Mouse (Mus musculus) myocyte (in vitro differentiated cells): ENCODE data around the gene Cep152. TPM values are rescaled to one million over a fixed set of nuclear protein-coding genes. Genes with fewer than 3 reads are reported as not detected.

Experiments used
- H3K27me3 ChIP-seq: one replicate; pipeline ENCODE4 v1.6.1; 2011; ENCODE audit not compliant: control insufficient read depth, insufficient read depth, insufficient read length
- H3K36me3 ChIP-seq: one replicate; pipeline ENCODE4 v1.6.1; 2011; ENCODE audit not compliant: control insufficient read depth, insufficient read depth
- H3K4me2 ChIP-seq: one replicate; pipeline ENCODE4 v1.6.1; 2011; ENCODE audit warnings: low read depth, control low read depth
- H3K4me3 ChIP-seq: one replicate; pipeline ENCODE4 v1.5.1; 2011; ENCODE audit warnings: mild to moderate bottlenecking, control low read depth, moderate library complexity
- H3K79me2 ChIP-seq: one replicate; pipeline ENCODE4 v1.6.1; 2011; ENCODE audit not compliant: control insufficient read depth, insufficient read depth
- H3ac ChIP-seq: one replicate; pipeline ENCODE4 v1.6.1; 2011; ENCODE audit not compliant: control insufficient read depth, insufficient read length
- CEBPB ChIP-seq: IDR thresholded peaks from 2 replicates; pipeline ENCODE4 v1.6.1; 2011; ENCODE audit warnings: mild to moderate bottlenecking, moderate library complexity; ENCODE audit not compliant: poor library complexity, insufficient read depth, severe bottlenecking
- E2F4 ChIP-seq: IDR thresholded peaks from one replicate; pipeline ENCODE4 v1.6.1; 2011; ENCODE audit warnings: mild to moderate bottlenecking, control low read depth, moderate library complexity; ENCODE audit not compliant: insufficient read depth
- MAX ChIP-seq: IDR thresholded peaks from one replicate; pipeline ENCODE4 v1.6.1; 2011; ENCODE audit warnings: low read depth, mild to moderate bottlenecking, control low read depth
- MYOD1 ChIP-seq, 3 experiments: IDR thresholded peaks; one replicate each; pipeline ENCODE4 v1.6.1; 2011; ENCODE audit warnings: control low read depth in 2 of 3, low read depth in 2 of 3, mild to moderate bottlenecking in 2 of 3, moderate library complexity in 1 of 3; ENCODE audit not compliant: insufficient read length in 2 of 3, control insufficient read depth in 1 of 3
- MYOG ChIP-seq, 3 experiments: IDR thresholded peaks; one replicate each; pipeline ENCODE4 v1.6.1; 2011; ENCODE audit warnings: control low read depth in 2 of 3, low read depth in 2 of 3, mild to moderate bottlenecking in 2 of 3; ENCODE audit not compliant: insufficient read length in 2 of 3, control insufficient read depth in 1 of 3, insufficient read depth in 1 of 3
- POLR2A ChIP-seq: IDR thresholded peaks from one replicate; pipeline ENCODE4 v1.6.1; 2011; ENCODE audit warnings: low read depth, mild to moderate bottlenecking, control low read depth, moderate library complexity; ENCODE audit not compliant: insufficient read length
- POLR2AphosphoS2 ChIP-seq: IDR thresholded peaks from one replicate; pipeline ENCODE4 v1.6.1; 2011; ENCODE audit warnings: low read depth, control low read depth; ENCODE audit not compliant: insufficient read length
- REST ChIP-seq: IDR thresholded peaks from one replicate; pipeline ENCODE4 v1.6.1; 2011; ENCODE audit warnings: mild to moderate bottlenecking, control low read depth, moderate library complexity; ENCODE audit not compliant: insufficient read depth, insufficient read length
- SRF ChIP-seq: IDR thresholded peaks from one replicate; pipeline ENCODE4 v1.6.1; 2011; ENCODE audit warnings: low read depth; ENCODE audit not compliant: control insufficient read depth, insufficient read length
- TCF12 ChIP-seq: IDR thresholded peaks from one replicate; pipeline ENCODE4 v1.6.1; 2011; ENCODE audit warnings: mild to moderate bottlenecking, control low read depth; ENCODE audit not compliant: poor library complexity, insufficient read depth, severe bottlenecking
- TCF3 ChIP-seq: IDR thresholded peaks from one replicate; pipeline ENCODE4 v1.6.1; 2011; ENCODE audit warnings: low read depth, control low read depth; ENCODE audit not compliant: insufficient read length
- USF1 ChIP-seq: IDR thresholded peaks from one replicate; pipeline ENCODE4 v1.6.1; 2011; ENCODE audit warnings: low read depth, mild to moderate bottlenecking, control low read depth, moderate library complexity
- polyA plus RNA-seq: library from polyadenylated mRNA; unstranded; fragments of >200 nt; fragmentation: generic; extraction: Trizol; gene quantifications from one replicate; pipeline ENCODE4 v1.2.1, GENCODE M21; 2012; ENCODE audit warnings: missing spikeins

The Cep152 gene
- polyA plus RNA-seq, 1 experiment: 0.80 TPM

- no peaks in the 10 kb centered on the region for H3K27me3 ChIP-seq
- no peak overlapping the region for H3K4me2 ChIP-seq
- TF ChIP-seq CEBPB (no peak), USF1 (no peak), MYOG (IDR thresholded peaks at IDR 0.05; ENCODE audit: control insufficient read depth in 1 of 3, insufficient read depth in 1 of 3, insufficient read length in 2 of 3, low read depth in 2 of 3) (no peak), TCF3 (no peak), TCF12 (no peak), MYOD1 (IDR thresholded peaks at IDR 0.05; ENCODE audit: control insufficient read depth in 1 of 3, insufficient read length in 2 of 3, low read depth in 2 of 3) (no peak), MAX (no peak), E2F4 (no peak), SRF (no peak), POLR2AphosphoS2 (no peak), REST (no peak), POLR2A (no peak)
- no peak overlapping the region for H3ac ChIP-seq
- no peak overlapping the region for H3K4me3 ChIP-seq
- no peaks in the 10 kb centered on the region for H3K79me2 ChIP-seq
- peaks cover 10% of the 10 kb centered on the region for H3K36me3 ChIP-seq
Measured at GRCm38 (mm10) chr2:125598958-125599357, 26.0 kb downstream of the Cep152 start.

- TF ChIP-seq MAX: no peak
- TF ChIP-seq MYOG (IDR thresholded peaks at IDR 0.05; ENCODE audit: control insufficient read depth in 1 of 3, insufficient read depth in 1 of 3, insufficient read length in 2 of 3, low read depth in 2 of 3): no peak
Measured at GRCm38 (mm10) chr2:125598251-125598650, 26.7 kb downstream of the Cep152 start.

GRCm38 (mm10) chr2:125594786-125595185 lies 30.1 kb downstream of the Cep152 start:
- H3K36me3 ChIP-seq: peaks cover 10% of the 10 kb centered on the region
- TF ChIP-seq POLR2A (no peak), TCF12 (no peak), POLR2AphosphoS2 (no peak), MAX (no peak), REST (no peak), SRF (no peak), E2F4 (no peak), MYOG (IDR thresholded peaks at IDR 0.05; ENCODE audit: control insufficient read depth in 1 of 3, insufficient read depth in 1 of 3, insufficient read length in 2 of 3, low read depth in 2 of 3) (no peak), USF1 (no peak), TCF3 (no peak), MYOD1 (IDR thresholded peaks at IDR 0.05; ENCODE audit: control insufficient read depth in 1 of 3, insufficient read length in 2 of 3, low read depth in 2 of 3) (no peak)

More at GRCm38 (mm10) chr2:125598251-125598650, 26.7 kb downstream of the Cep152 start:
- Histone ChIP-seq H3ac (no peak overlapping the region), H3K36me3 (peaks cover 10% of the 10 kb centered on the region), H3K4me3 (no peak overlapping the region), H3K79me2 (no peaks in the 10 kb centered on the region), H3K4me2 (no peak overlapping the region), H3K27me3 (no peaks in the 10 kb centered on the region)

GRCm38 (mm10) chr2:125594072-125594471 lies 30.8 kb downstream of the Cep152 start:
- H3K79me2 ChIP-seq: no peaks in the 10 kb centered on the region
- no peaks in the 10 kb centered on the region for H3K27me3 ChIP-seq
- no peak overlapping the region for H3K4me2 ChIP-seq
- TF ChIP-seq TCF3 (no peak), MYOD1 (IDR thresholded peaks at IDR 0.05; ENCODE audit: control insufficient read depth in 1 of 3, insufficient read length in 2 of 3, low read depth in 2 of 3) (no peak)
- peaks cover 10% of the 10 kb centered on the region for H3K36me3 ChIP-seq
- H3ac ChIP-seq: no peak overlapping the region
- H3K4me3 ChIP-seq: no peak overlapping the region

More at GRCm38 (mm10) chr2:125594786-125595185, 30.1 kb downstream of the Cep152 start:
- no peak overlapping the region for H3K4me2 ChIP-seq
- H3K79me2 ChIP-seq: no peaks in the 10 kb centered on the region
- no peak overlapping the region for H3K4me3 ChIP-seq
- no peak overlapping the region for H3ac ChIP-seq
- no peaks in the 10 kb centered on the region for H3K27me3 ChIP-seq

- Histone ChIP-seq H3K36me3 (peaks cover 10% of the 10 kb centered on the region), H3K4me2 (no peak overlapping the region), H3K4me3 (no peak overlapping the region), H3ac (no peak overlapping the region), H3K79me2 (no peaks in the 10 kb centered on the region), H3K27me3 (no peaks in the 10 kb centered on the region)
- TF ChIP-seq REST: no peak
- TF ChIP-seq USF1: no peak
- no peak for TF ChIP-seq MAX
- TF ChIP-seq TCF3: no peak
- TF ChIP-seq MYOG (IDR thresholded peaks at IDR 0.05; ENCODE audit: control insufficient read depth in 1 of 3, insufficient read depth in 1 of 3, insufficient read length in 2 of 3, low read depth in 2 of 3): no peak
- TF ChIP-seq TCF12: no peak
- TF ChIP-seq E2F4: no peak
- TF ChIP-seq POLR2AphosphoS2: no peak
- TF ChIP-seq SRF: no peak
- TF ChIP-seq POLR2A: no peak
- no peak for TF ChIP-seq MYOD1 (IDR thresholded peaks at IDR 0.05; ENCODE audit: control insufficient read depth in 1 of 3, insufficient read length in 2 of 3, low read depth in 2 of 3)
- TF ChIP-seq CEBPB: no peak
Measured at GRCm38 (mm10) chr2:125591895-125592294, 33.0 kb downstream of the Cep152 start.
